Mouse (Mus musculus) ES-E14 (cell line): ENCODE results near the gene Podnl1.

ENCODE experiments used
- HCFC1 ChIP-seq: IDR thresholded peaks from 2 replicates; pipeline ENCODE4 v1.6.1; 2012; ENCODE audit warnings: low read length, inconsistent platforms, borderline replicate concordance; ENCODE audit not compliant: insufficient read depth
- MAFK ChIP-seq: IDR thresholded peaks from 2 replicates; pipeline ENCODE4 v1.6.1; 2014; ENCODE audit warnings: mild to moderate bottlenecking, low read depth, low read length, inconsistent platforms; ENCODE audit not compliant: insufficient read depth

DNA sequence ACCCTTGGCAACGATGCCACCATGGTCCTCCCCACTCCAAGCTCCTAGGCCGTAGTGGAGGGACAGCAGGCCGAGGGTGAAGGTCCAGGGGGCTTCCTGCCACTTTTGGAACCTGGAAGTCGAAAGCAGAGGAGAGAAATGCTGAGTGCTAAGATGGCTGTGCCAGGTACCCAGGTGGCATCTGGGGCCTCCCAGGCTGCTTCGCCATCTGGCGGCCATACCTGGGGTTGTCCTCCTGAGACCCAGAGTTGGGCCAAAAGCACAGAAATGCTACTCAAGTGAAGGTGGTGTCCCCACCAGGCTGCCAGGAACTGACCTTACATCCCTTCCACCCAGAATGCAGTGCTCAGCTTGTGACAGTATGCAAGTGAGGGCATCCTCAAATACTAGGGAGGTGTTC lies 48.1 kb downstream of the Podnl1 start:
- TF ChIP-seq HCFC1 (no peak), MAFK (no peak)
